Mouse (Mus musculus) myocyte (in vitro differentiated cells): Measurements from ENCODE around the gene Rps6kb2.
A peak's percentile ranks its signal among the peaks of the same experiment; 100 is the strongest.

ENCODE experiments used
- MAX ChIP-seq: IDR thresholded peaks from one replicate; pipeline ENCODE4 v1.6.1; 2011; ENCODE audit warnings: low read depth, mild to moderate bottlenecking, control low read depth
- MYOD1 ChIP-seq, 3 experiments: IDR thresholded peaks; one replicate each; pipeline ENCODE4 v1.6.1; 2011; ENCODE audit warnings: control low read depth in 2 of 3, low read depth in 2 of 3, mild to moderate bottlenecking in 2 of 3, moderate library complexity in 1 of 3; ENCODE audit not compliant: insufficient read length in 2 of 3, control insufficient read depth in 1 of 3
- POLR2A ChIP-seq: IDR thresholded peaks from one replicate; pipeline ENCODE4 v1.6.1; 2011; ENCODE audit warnings: low read depth, mild to moderate bottlenecking, control low read depth, moderate library complexity; ENCODE audit not compliant: insufficient read length
- REST ChIP-seq: IDR thresholded peaks from one replicate; pipeline ENCODE4 v1.6.1; 2011; ENCODE audit warnings: mild to moderate bottlenecking, control low read depth, moderate library complexity; ENCODE audit not compliant: insufficient read depth, insufficient read length
- TCF12 ChIP-seq: IDR thresholded peaks from one replicate; pipeline ENCODE4 v1.6.1; 2011; ENCODE audit warnings: mild to moderate bottlenecking, control low read depth; ENCODE audit not compliant: poor library complexity, insufficient read depth, severe bottlenecking
- USF1 ChIP-seq: IDR thresholded peaks from one replicate; pipeline ENCODE4 v1.6.1; 2011; ENCODE audit warnings: low read depth, mild to moderate bottlenecking, control low read depth, moderate library complexity

GRCm38 (mm10) chr19:4201291-4201909 lies 38.2 kb upstream of the Rps6kb2 start, which contains the start of gene Rad9a:
- TF ChIP-seq USF1 (peak; percentile 100), MYOD1 (IDR thresholded peaks at IDR 0.05; ENCODE audit: control insufficient read depth in 1 of 3, insufficient read length in 2 of 3, low read depth in 2 of 3) (no peak), TCF12 (no peak), POLR2A (peak; percentile 74), REST (no peak), MAX (no peak)
